Mouse (Mus musculus): ENCODE data around the gene Fbxw26.
"Not testable (repeated sequence)": the region's sequence is repeated elsewhere in the genome, so short reads cannot be mapped to it uniquely, and the experiment has no call there.

The Fbxw26 gene

GRCm38 (mm10) chr9:109745989-109746388 is at the start of gene Fbxw26:
Fbxw26 (minus strand) TSS chr9:109746089.
- not testable (repeated sequence) for DNase-seq (ENCODE audit: low spot score)

GRCm38 (mm10) chr9:109795221-109795620 is 49.3 kb upstream of the Fbxw26 start:
- DNase-seq (ENCODE audit: low spot score), result no peak

GRCm38 (mm10) chr9:109790570-109790969 is 44.7 kb upstream of the Fbxw26 start, which contains the start of gene Fbxw27:
Fbxw27 (minus strand) TSS chr9:109790670.
- DNase-seq (ENCODE audit: low spot score), result not testable (repeated sequence)

- DNase-seq (ENCODE audit: low spot score), result not testable (repeated sequence)
These were observed 21.0 kb upstream of the Fbxw26 start for GRCm38 (mm10) chr9:109766841-109767240.

- not testable (repeated sequence) for DNase-seq (ENCODE audit: low spot score)
These were observed 43.3 kb downstream of the Fbxw26 start, which contains the start of gene Fbxw18 for GRCm38 (mm10) chr9:109702600-109702999. Fbxw18 (minus strand) TSS chr9:109702700.

GRCm38 (mm10) chr9:109685299-109685698 is 60.6 kb downstream of the Fbxw26 start:
- DNase-seq (ENCODE audit: low spot score), result peak; percentile 25
